Mouse (Mus musculus) layer of hippocampus, postnatal 25 days (tissue): Measurements from ENCODE around the gene AU041133. TPM values are rescaled to one million over a fixed set of nuclear protein-coding genes. Genes with fewer than 3 reads are reported as not detected.
"Not testable (repeated sequence)": the region's sequence is repeated elsewhere in the genome, so short reads cannot be mapped to it uniquely, and the experiment has no call there.

ENCODE experiments used
- DNase-seq, 2 experiments: peaks; one replicate each; pipeline ENCODE4 v3.0.0; 2022; ENCODE audit warnings: mixed read lengths in 2 of 2, low spot score in 1 of 2; ENCODE audit errors: extremely low spot score in 1 of 2
- total RNA-seq, 2 experiments: library from RNA; stranded (reverse); gene quantifications; 2 replicates each; pipeline ENCODE4 v1.2.3; 2021

The AU041133 gene
- total RNA-seq: 1 to 10 TPM; 7.4 to 9.7 TPM

DNA sequence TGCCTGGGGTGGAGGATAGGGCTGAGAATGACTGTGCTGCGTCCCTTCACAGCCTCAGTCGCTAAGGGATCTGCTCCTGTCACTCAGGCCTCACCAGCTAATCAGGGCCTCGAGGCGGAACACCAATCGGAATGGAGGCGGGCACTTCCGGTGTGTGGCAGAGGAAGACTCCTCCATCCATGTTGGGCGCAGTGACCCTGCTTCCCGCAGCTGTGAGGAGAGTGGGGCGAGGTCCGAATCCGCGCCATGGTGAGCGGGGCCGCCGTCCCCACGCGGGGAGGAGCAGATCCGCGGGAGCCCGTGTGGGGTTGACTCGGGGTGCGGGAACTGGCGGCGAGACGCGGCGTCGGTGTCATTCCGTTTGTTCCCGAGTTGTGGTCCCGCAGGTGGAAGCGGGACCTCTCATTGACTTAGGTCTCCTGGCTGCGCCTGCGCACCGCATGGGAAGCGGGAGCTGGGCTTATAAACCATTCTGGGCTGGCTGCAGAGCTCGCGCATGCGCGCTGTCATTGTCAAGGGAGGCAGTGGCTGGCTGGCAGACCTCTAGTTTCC, at the start of gene AU041133:
TSS of gene AU041133 (plus strand) at position 164 of the 552 bp plus-strand sequence.
- peak; percentile 71 to 86 for DNase-seq

DNA sequence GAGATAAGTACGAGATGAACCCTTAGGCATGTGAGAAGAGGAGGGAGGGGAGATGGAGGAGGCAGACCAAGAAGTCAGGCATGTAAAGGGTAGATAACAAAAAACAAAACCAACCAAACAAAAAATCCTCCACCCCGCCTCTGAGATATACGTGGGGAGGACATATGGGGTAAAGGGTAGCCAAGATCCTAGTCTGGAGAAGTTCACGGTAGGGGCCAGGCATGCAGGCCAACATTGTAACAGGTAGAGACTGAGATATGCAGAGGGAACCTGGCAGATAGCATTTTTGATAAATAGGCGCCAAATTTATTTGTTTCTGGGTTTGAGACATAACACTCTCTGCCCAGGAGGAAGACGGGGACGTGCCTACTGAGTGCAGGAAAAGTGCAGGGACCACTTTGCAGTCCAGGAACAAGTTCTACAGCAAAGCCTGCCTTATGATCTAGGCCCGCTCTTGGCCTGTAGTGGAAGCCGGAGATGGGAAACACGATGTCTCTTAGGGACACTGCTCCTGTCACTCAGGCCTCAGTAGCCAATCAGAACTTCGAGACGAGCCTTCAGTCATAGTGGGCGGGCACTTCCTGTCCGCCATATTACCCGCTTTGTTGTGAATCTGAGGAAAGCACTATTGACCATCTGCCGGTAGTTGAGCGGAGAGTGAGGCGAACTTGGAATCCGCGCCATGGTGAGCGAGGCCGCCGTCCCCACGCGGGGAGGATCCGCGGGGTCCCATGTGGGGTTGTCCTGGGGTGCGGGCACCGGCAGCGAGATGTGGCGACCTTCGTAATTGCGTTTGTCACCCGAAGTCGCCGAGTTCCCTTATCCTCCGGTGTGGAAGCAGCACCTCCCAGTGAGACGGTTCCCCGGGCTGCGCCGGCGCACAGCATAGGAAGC, 44.8 kb upstream of the AU041133 start, which contains the start of gene BC024063:
TSS of gene BC024063 (plus strand) at position 626 of the 894 bp plus-strand sequence.
- DNase-seq: peak; percentile 50 to 53

DNA sequence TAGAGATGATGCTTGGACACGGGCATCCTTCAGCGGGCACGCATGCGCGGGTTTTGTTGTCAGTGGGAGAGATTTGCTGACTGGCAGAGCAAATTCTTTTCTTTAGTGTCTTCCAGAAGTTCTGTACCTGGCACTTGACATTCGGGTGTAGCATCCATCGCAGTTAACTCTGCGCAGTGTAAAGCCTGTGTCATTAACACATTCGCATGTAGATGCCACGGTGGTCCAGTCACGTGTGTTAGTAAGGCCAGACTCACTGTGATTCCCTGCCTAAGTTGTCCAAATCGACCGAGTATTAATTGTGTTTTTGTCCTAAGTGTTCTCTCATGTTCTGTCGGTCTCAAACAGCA, 44.2 kb upstream of the AU041133 start:
- DNase-seq: not testable (repeated sequence)

DNA sequence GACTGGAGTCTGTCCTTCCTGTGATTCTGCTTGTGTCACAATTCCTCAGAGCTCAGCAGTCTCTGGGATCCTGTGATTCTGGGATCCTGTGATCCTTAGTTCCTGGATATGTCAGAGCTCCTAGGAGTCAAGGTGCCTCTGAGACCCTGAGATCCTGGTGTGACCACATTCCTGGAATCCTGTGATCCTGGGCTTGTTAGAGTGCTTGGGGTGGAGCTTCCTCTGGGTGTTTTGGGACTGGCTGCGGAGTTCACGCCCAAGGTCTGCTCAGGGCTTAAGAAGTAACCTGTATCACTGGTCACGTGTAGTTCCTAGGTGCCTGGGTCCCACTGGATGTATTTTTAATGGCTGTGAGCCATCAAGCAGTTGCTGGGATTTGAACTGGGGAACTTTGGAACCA, 10.6 kb upstream of the AU041133 start:
- DNase-seq: no peak

DNA sequence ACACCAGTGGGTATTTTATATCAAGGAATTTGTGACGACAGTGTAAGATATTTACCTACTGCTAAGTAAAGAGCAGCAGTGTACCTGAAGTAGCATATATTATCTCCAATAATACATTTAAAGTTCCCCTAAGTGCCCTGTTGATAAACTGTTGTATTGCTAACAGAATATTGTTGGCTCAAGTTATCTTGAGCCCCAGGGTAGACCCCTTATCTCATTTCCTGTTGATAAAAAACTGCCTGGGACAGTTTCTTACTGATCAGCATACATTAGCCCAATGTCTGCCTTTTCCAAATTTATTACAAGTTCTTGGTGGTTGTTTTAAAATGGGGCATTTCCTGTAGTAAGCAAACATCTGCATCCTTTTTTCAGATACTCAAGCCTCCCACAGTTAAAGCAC, 17.5 kb downstream of the AU041133 start:
- no peak for DNase-seq

DNA sequence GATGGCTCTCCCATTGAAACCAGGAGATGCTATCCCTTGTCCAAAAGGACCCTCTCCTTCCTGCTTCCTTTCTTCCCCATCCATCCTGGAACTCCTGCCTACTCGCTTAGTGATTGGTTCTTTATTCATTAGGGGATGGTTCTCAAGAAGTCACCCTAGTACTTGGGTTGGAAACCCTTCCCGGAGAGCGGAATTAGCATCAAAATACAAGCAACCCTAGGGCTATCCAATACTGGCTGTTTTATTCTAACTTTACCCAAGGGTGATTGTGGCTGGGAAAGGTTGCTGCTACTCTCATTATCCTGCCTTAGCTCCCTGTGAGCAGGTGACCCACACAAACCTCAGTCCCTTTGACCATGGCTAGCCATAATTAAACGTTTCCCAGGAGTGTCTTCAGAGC, 19.8 kb downstream of the AU041133 start:
- no peak for DNase-seq

DNA sequence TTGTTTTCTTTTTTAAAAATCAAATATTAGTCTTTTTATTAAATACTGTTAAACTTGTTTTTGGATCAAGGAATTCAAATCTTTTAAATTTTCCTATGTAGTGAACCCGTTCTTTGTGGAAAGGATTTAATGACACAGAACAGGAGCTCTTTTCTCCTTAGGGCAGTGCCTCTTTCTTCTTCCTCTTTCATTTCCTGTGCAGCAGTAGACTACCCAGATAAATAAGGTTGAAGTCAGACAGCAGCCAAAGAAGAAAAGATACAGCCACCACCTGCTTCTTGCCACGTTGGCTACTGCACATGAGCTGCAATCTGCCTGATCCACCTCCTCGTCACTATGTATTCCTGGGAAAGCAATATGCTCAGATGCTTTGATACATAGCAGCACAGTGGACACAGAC, 40.0 kb downstream of the AU041133 start:
- no peak for DNase-seq

DNA sequence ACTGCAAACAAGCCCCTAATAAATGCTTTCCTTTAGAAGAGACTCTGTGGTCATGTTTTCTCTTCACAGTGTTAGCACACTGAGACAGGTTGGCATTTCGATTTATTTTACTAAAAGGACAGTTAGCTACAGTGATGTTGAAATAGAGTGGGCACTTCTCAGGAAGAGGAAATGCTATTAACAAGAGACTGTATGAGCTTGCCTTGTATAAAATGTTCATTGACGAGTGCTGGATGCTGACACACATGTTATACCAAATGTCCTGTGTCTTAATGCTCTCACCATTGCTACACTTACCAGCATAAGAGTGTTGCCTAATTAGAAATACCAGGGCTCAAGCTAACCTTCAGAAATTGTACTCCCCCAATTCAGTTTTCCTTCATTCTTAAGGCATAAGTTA, 42.0 kb downstream of the AU041133 start:
- DNase-seq: no peak

DNA sequence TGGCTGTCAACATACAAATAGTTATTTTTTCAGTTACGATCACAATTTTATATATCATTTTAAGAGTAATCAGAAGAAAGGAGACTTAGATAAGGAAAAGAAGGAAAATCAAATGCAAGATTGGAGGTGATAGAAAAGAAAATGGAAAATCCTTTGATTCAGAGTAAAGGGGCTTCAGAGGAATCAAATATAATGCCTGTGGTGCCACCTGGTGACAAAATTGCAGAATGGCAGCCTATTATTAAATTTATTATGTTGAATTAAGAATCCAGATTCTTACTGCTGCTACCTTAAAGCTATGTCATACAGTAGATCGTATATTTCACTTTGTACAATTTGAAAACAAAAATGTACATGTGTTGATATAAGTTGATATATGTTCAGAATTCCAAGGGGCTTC, 43.0 kb downstream of the AU041133 start:
- DNase-seq: peak in 1 of 2 experiments; percentile 8

DNA sequence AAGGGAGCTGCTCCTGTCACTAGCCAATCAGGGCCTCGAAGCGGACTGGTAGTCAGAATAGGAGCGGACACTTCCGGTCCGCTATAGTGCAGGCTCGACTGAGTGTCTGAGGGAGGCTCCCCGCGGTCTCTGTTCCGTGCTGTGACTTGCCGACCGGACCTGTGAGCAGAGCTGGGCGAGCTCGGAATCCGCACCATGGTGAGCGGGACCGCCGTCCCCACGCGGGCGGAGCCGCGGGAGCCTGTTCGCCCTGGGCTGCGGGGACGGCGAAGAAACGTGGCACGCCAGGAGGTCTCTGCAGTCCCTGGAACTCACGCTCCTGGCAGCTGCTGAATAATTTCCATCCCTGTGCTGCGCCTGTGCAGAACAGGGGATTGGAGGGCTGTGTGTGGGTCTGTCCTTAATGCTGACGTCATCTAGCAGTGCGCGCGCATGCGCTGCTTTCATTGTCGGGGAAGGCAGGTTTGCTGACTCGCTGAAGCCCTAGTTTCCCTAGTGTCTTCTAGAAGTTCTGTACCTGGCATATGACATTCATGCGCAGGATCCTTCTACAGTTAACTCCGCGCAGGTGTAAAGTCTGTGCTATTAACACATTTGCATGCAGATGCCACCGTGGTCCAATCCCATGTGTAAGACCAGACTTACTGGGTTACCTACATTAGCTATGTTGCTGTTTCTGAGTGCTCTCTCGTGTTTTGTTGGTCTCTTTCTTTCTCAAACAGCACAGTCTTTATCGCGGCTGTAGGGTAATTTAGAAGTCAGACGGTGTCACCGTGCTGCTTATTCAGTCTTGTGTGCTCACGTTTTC, 50.6 kb downstream of the AU041133 start:
- peak; percentile 70 to 76 for DNase-seq

Other genes with a start within 250 kb of the AU041133 start
- gene Zfp781, start 197.5 kb upstream of the AU041133 start, total RNA-seq: 1 to 10 TPM; 3.2 to 3.8 TPM
- 10 to 100 TPM in 1 of 2 experiments, 1 to 10 TPM in 1; 10.0 to 12.2 TPM for gene Zfp873, start 79.9 kb upstream of the AU041133 start, total RNA-seq
- 1 to 10 TPM; 7.5 to 7.7 TPM for gene BC024063, start 44.7 kb upstream of the AU041133 start, total RNA-seq
- 10 to 100 TPM; 22.8 to 23.0 TPM for gene Zfp938, start 113.3 kb downstream of the AU041133 start, total RNA-seq
- not detected for gene 4932415D10Rik, start 188.6 kb downstream of the AU041133 start, total RNA-seq
- 1 to 10 TPM; 6.7 to 8.0 TPM for gene Gm4924, start 226.2 kb downstream of the AU041133 start, total RNA-seq